Mouse (Mus musculus) MEL (cell line): ENCODE measurements at regions not wholly inside any gene's neighbourhood (a gene's known extent, or its start where the extent isn't known, plus 50 kb on each side); places are given as distances from the start of the nearest gene placed in this dataset.

Source experiments
- DNase-seq: peaks from one replicate; pipeline ENCODE4 v3.0.0; 2011; ENCODE audit warnings: low read depth, low spot score
- H3K27ac ChIP-seq: 2 replicates; pipeline ENCODE4 v1.5.1; 2012; ENCODE audit warnings: low read depth, mild to moderate bottlenecking, control low read depth, low read length, moderate library complexity; ENCODE audit not compliant: control insufficient read depth
- H3K27me3 ChIP-seq, 2 experiments: fragments of 150-350 bp in 1 of 2; sonication (generic) in 1 of 2; 2 replicates each; pipeline ENCODE4 v1.6.1; 2012; ENCODE audit warnings: low read length in 2 of 2, mild to moderate bottlenecking in 2 of 2, improper control_type of control experiment in 1 of 2, moderate library complexity in 1 of 2; ENCODE audit not compliant: insufficient read depth in 2 of 2, control insufficient read depth in 1 of 2
- H3K36me3 ChIP-seq, 2 experiments: 2 replicates each; pipeline ENCODE4 v1.6.1; 2012 to 2014; ENCODE audit warnings: low read length in 2 of 2, improper control_type of control experiment in 1 of 2, inconsistent platforms in 1 of 2, mild to moderate bottlenecking in 1 of 2; ENCODE audit not compliant: insufficient read depth in 2 of 2, control insufficient read depth in 1 of 2
- H3K4me1 ChIP-seq, 2 experiments: fragments of 150-350 bp in 1 of 2; sonication (generic) in 1 of 2; 2 replicates each; pipeline ENCODE4 v1.6.1; 2012; ENCODE audit warnings: low read length in 2 of 2, improper control_type of control experiment in 1 of 2, mild to moderate bottlenecking in 1 of 2; ENCODE audit not compliant: insufficient read depth in 2 of 2, control insufficient read depth in 1 of 2
- H3K4me3 ChIP-seq, 2 experiments: fragments of 150-350 bp in 1 of 2; sonication (generic) in 1 of 2; 2 replicates each; pipeline ENCODE4 v1.5.1; 2012; ENCODE audit warnings: low read depth in 2 of 2, low read length in 2 of 2, mild to moderate bottlenecking in 2 of 2, moderate library complexity in 2 of 2, control low read depth in 1 of 2, improper control_type of control experiment in 1 of 2; ENCODE audit not compliant: control insufficient read depth in 1 of 2, insufficient read depth in 1 of 2
- H3K79me2 ChIP-seq: 2 replicates; pipeline ENCODE4 v1.6.1; 2012; ENCODE audit warnings: mild to moderate bottlenecking, low read length, moderate library complexity; ENCODE audit not compliant: control insufficient read depth, poor library complexity, insufficient read depth
- H3K9ac ChIP-seq: 2 replicates; pipeline ENCODE4 v1.6.1; 2012; ENCODE audit warnings: low read depth, mild to moderate bottlenecking, control low read depth, low read length, moderate library complexity; ENCODE audit not compliant: control insufficient read depth, poor library complexity, severe bottlenecking
- H3K9me3 ChIP-seq: fragments of 150-350 bp; sonication (generic); replicated peaks from 2 replicates; pipeline ENCODE4 v1.6.1; 2012; ENCODE audit warnings: mild to moderate bottlenecking, low read length, improper control_type of control experiment, moderate library complexity; ENCODE audit not compliant: insufficient read depth
- CHD2 ChIP-seq: IDR thresholded peaks from 2 replicates; pipeline ENCODE4 v1.6.1; 2011; ENCODE audit warnings: low read length, improper control_type of control experiment
- CTCF ChIP-seq, 3 experiments: IDR thresholded peaks in 2 of 3; conservative IDR thresholded peaks in 1 of 3; 2 replicates each; pipeline ENCODE4 v1.5.1; 2011 to 2012; ENCODE audit warnings: low read length in 3 of 3, low read depth in 2 of 3, mild to moderate bottlenecking in 2 of 3, improper control_type of control experiment in 1 of 3, inconsistent platforms in 1 of 3, mixed read lengths in 1 of 3, moderate library complexity in 1 of 3; ENCODE audit not compliant: control insufficient read depth in 1 of 3, insufficient read depth in 1 of 3, poor library complexity in 1 of 3, severe bottlenecking in 1 of 3
- E2F4 ChIP-seq: IDR thresholded peaks from 2 replicates; pipeline ENCODE4 v1.6.1; 2011; ENCODE audit warnings: low read depth, low read length, improper control_type of control experiment, borderline replicate concordance
- ELF1 ChIP-seq: IDR thresholded peaks from 2 replicates; pipeline ENCODE4 v1.6.1; 2014; ENCODE audit warnings: low read depth, mild to moderate bottlenecking, inconsistent platforms, low read length, improper control_type of control experiment, moderate library complexity
- EP300 ChIP-seq, 2 experiments: IDR thresholded peaks; 2 replicates each; pipeline ENCODE4 v1.6.1; 2011; ENCODE audit warnings: improper control_type of control experiment in 2 of 2, low read length in 2 of 2, low read depth in 1 of 2, mild to moderate bottlenecking in 1 of 2
- ETS1 ChIP-seq: IDR thresholded peaks from 2 replicates; pipeline ENCODE4 v1.6.1; 2012; ENCODE audit warnings: low read depth, mild to moderate bottlenecking, inconsistent platforms, low read length, improper control_type of control experiment, moderate library complexity
- GABPA ChIP-seq: IDR thresholded peaks from 2 replicates; pipeline ENCODE4 v1.6.1; 2012; ENCODE audit warnings: low read depth, mild to moderate bottlenecking, inconsistent platforms, low read length, improper control_type of control experiment, moderate library complexity
- GATA1 ChIP-seq: IDR thresholded peaks from 2 replicates; pipeline ENCODE4 v1.6.1; 2011; ENCODE audit warnings: low read depth, low read length, improper control_type of control experiment
- HCFC1 ChIP-seq: IDR thresholded peaks from 2 replicates; pipeline ENCODE4 v1.6.1; 2012; ENCODE audit warnings: low read depth, mild to moderate bottlenecking, inconsistent platforms, low read length, improper control_type of control experiment, moderate library complexity
- JUND ChIP-seq: IDR thresholded peaks from 2 replicates; pipeline ENCODE4 v1.6.1; 2011; ENCODE audit warnings: low read depth, mild to moderate bottlenecking, improper control_type of control experiment, low read length
- MAFK ChIP-seq: IDR thresholded peaks from 2 replicates; pipeline ENCODE4 v1.6.1; 2011; ENCODE audit warnings: low read depth, mild to moderate bottlenecking, low read length, improper control_type of control experiment, borderline replicate concordance
- MAX ChIP-seq: IDR thresholded peaks from 2 replicates; pipeline ENCODE4 v1.6.1; 2011; ENCODE audit warnings: low read length, improper control_type of control experiment
- MAZ ChIP-seq: IDR thresholded peaks from 2 replicates; pipeline ENCODE4 v1.6.1; 2012; ENCODE audit warnings: low read depth, mild to moderate bottlenecking, inconsistent platforms, low read length, improper control_type of control experiment
- MEF2A ChIP-seq: IDR thresholded peaks from 2 replicates; pipeline ENCODE4 v1.6.1; 2014; ENCODE audit warnings: low read depth, mild to moderate bottlenecking, inconsistent platforms, low read length, improper control_type of control experiment; ENCODE audit not compliant: poor library complexity, insufficient replicate concordance, severe bottlenecking; ENCODE audit errors: extremely low read depth
- MXI1 ChIP-seq: IDR thresholded peaks from 2 replicates; pipeline ENCODE4 v1.6.1; 2011; ENCODE audit warnings: mild to moderate bottlenecking, low read depth, low read length, improper control_type of control experiment
- MYB ChIP-seq: IDR thresholded peaks from 2 replicates; pipeline ENCODE4 v1.6.1; 2011; ENCODE audit warnings: mild to moderate bottlenecking, low read depth, low read length, improper control_type of control experiment
- MYC ChIP-seq: IDR thresholded peaks from 2 replicates; pipeline ENCODE4 v1.6.1; 2011; ENCODE audit warnings: low read depth, mild to moderate bottlenecking, low read length, improper control_type of control experiment, moderate library complexity
- NELFE ChIP-seq: IDR thresholded peaks from 2 replicates; pipeline ENCODE4 v1.6.1; 2011; ENCODE audit warnings: low read depth, low read length, improper control_type of control experiment
- POLR2A ChIP-seq, 2 experiments: IDR thresholded peaks; 2 replicates each; pipeline ENCODE4 v1.6.1; 2011 to 2012; ENCODE audit warnings: low read length in 2 of 2, mild to moderate bottlenecking in 2 of 2, control low read depth in 1 of 2, improper control_type of control experiment in 1 of 2, low read depth in 1 of 2, moderate library complexity in 1 of 2; ENCODE audit not compliant: control insufficient read depth in 1 of 2, insufficient read depth in 1 of 2, poor library complexity in 1 of 2
- POLR2AphosphoS5 ChIP-seq: IDR thresholded peaks from 2 replicates; pipeline ENCODE4 v1.6.1; 2012; ENCODE audit warnings: low read depth, borderline replicate concordance, mild to moderate bottlenecking, inconsistent platforms, low read length, moderate library complexity, mixed read lengths
- RCOR1 ChIP-seq: IDR thresholded peaks from 2 replicates; pipeline ENCODE4 v1.6.1; 2012; ENCODE audit warnings: low read depth, mild to moderate bottlenecking, inconsistent platforms, low read length, improper control_type of control experiment
- TAL1 ChIP-seq: IDR thresholded peaks from 2 replicates; pipeline ENCODE4 v1.6.1; 2012; ENCODE audit warnings: mild to moderate bottlenecking, inconsistent platforms, low read length, moderate library complexity, mixed read lengths
- TBP ChIP-seq: IDR thresholded peaks from 2 replicates; pipeline ENCODE4 v1.8.0; 2011; ENCODE audit warnings: low read depth, low read length, improper control_type of control experiment
- TCF12 ChIP-seq: IDR thresholded peaks from 2 replicates; pipeline ENCODE4 v1.6.1; 2014; ENCODE audit warnings: low read depth, mild to moderate bottlenecking, inconsistent platforms, low read length, improper control_type of control experiment, moderate library complexity
- USF1 ChIP-seq: IDR thresholded peaks from 2 replicates; pipeline ENCODE4 v1.6.1; 2014; ENCODE audit warnings: low read depth, mild to moderate bottlenecking, inconsistent platforms, low read length, improper control_type of control experiment, moderate library complexity

- H3K36me3 ChIP-seq = no peaks in the 10 kb centered on the region
- no peak overlapping the region for H3K9ac ChIP-seq
- no peaks in the 10 kb centered on the region for H3K27me3 ChIP-seq
- TF ChIP-seq MAX = no peak
- no peak for TF ChIP-seq GABPA
- TF ChIP-seq JUND = no peak
- no peak for TF ChIP-seq TAL1
- no peak for TF ChIP-seq CHD2
- TF ChIP-seq RCOR1 = no peak
- TF ChIP-seq EP300 (IDR thresholded peaks at IDR 0.05; ENCODE audit: low read depth in 1 of 2, low read length in 2 of 2) = no peak
- no peak for TF ChIP-seq MAZ
- no peak for TF ChIP-seq CTCF (IDR thresholded peaks at IDR 0.05 in 2 of 3, conservative IDR thresholded peaks at IDR 0.05 in 1 of 3; ENCODE audit: control insufficient read depth in 1 of 3, insufficient read depth in 1 of 3, low read depth in 2 of 3, low read length in 3 of 3, poor library complexity in 1 of 3, severe bottlenecking in 1 of 3)
- no peak for TF ChIP-seq POLR2A (IDR thresholded peaks at IDR 0.05; ENCODE audit: control insufficient read depth in 1 of 2, insufficient read depth in 1 of 2, low read depth in 1 of 2, low read length in 2 of 2, poor library complexity in 1 of 2)
- TF ChIP-seq MAFK = no peak
- no peak for TF ChIP-seq GATA1
- H3K9me3 ChIP-seq = no peaks in the 10 kb centered on the region
- H3K27ac ChIP-seq = no peak overlapping the region
- no peak for DNase-seq
- H3K4me1 ChIP-seq = no peaks in the 10 kb centered on the region
- H3K4me3 ChIP-seq = no peak overlapping the region
- no peaks in the 10 kb centered on the region for H3K79me2 ChIP-seq
These were observed 83.1 kb upstream of the Foxd3 start for GRCm38 (mm10) chr4:99572841-99573642.

GRCm38 (mm10) chr4:99574021-99574531 lies 82.0 kb upstream of the Foxd3 start:
- Histone ChIP-seq H3K9me3 (no peaks in the 10 kb centered on the region), H3K36me3 (no peaks in the 10 kb centered on the region), H3K27me3 (no peaks in the 10 kb centered on the region), H3K79me2 (no peaks in the 10 kb centered on the region), H3K4me1 (no peaks in the 10 kb centered on the region), H3K4me3 (no peak overlapping the region), H3K9ac (no peak overlapping the region), H3K27ac (no peak overlapping the region)
- no peak for TF ChIP-seq MYC
- TF ChIP-seq USF1 = no peak
- no peak for TF ChIP-seq HCFC1
- TF ChIP-seq RCOR1 = no peak
- DNase-seq = no peak

GRCm38 (mm10) chr4:99574984-99575383 lies 81.1 kb upstream of the Foxd3 start:
- Histone ChIP-seq H3K27ac (no peak overlapping the region), H3K79me2 (no peaks in the 10 kb centered on the region), H3K9me3 (no peaks in the 10 kb centered on the region), H3K4me1 (no peaks in the 10 kb centered on the region), H3K27me3 (no peaks in the 10 kb centered on the region), H3K4me3 (no peak overlapping the region), H3K36me3 (no peaks in the 10 kb centered on the region), H3K9ac (no peak overlapping the region)
- DNase-seq = no peak
- TF ChIP-seq TBP (no peak), MXI1 (no peak), NELFE (no peak), E2F4 (no peak), JUND (no peak), MEF2A (no peak), GATA1 (no peak), TCF12 (no peak), ETS1 (no peak), MYB (no peak), USF1 (no peak), CHD2 (no peak), CTCF (IDR thresholded peaks at IDR 0.05 in 2 of 3, conservative IDR thresholded peaks at IDR 0.05 in 1 of 3; ENCODE audit: control insufficient read depth in 1 of 3, insufficient read depth in 1 of 3, low read depth in 2 of 3, low read length in 3 of 3, poor library complexity in 1 of 3, severe bottlenecking in 1 of 3) (no peak), POLR2AphosphoS5 (no peak), MAZ (no peak), ELF1 (no peak)
